Mouse (Mus musculus): ENCODE measurements around the gene Mboat2.
A peak's percentile ranks its signal among the peaks of the same experiment; 100 is the strongest.

Mboat2 gene

DNA sequence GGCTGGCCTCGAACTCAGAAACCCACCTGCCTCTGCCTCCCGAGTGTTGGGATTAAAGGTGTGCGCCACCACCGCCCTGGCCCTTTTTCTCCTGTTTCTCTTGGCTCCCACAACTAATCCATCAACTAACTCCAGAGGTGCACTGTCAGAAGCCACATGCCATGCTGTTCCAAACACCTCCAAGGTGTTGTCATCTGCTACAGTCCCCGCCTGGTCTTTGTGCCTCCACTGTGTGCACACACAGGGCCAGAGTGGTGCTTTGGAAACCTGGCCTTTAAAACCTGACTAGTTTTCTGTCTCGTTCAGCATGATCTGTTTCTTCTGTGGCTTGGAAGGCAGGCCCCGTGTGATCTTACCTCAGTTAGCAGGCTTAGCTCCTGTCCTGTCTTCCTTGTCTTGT lies 113.9 kb downstream of the Mboat2 start:
- DNase-seq (ENCODE audit: low spot score in 2 of 2), result no peak

DNA sequence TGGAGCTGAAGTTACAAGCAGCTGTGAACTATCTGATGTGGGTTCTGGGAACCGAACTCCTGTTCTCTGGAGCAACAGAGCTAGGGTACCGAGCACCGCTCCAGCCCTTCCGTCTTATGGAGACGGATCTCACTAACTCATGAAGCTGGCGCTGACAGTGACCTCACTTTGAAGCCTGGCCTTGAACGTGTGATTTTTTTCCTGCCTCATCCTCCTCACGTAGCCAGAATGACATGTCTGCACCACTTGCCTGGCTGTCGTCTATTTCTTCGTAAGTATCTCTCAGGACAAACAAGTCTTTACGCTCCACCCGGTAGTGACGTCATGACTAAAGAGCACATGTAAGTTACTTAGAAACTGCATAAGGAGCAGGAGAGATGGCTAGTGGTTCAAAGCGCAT lies 116.4 kb downstream of the Mboat2 start:
- DNase-seq (ENCODE audit: low spot score in 2 of 2), result no peak

DNA sequence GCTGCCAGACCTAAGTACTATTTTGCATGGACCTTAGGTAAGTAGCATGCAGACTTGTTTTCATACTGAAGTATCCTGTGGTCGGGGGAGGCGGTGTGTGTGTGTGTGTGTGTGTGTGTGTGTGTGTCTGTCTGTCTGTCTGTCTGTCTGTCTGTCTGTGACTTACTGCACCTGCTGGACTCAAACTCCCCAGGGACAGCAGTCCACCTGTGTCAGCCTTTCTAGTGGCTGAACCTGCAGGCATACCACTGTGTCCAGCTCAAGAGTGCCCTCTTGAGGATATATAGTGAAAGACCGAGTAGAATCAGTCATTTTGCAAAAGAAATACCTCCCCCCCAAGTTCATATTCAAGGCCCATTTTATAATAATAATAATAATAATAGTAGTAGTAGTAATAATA lies 117.7 kb downstream of the Mboat2 start:
- DNase-seq (ENCODE audit: low spot score in 2 of 2), result peak in 1 of 2 experiments; percentile 47

DNA sequence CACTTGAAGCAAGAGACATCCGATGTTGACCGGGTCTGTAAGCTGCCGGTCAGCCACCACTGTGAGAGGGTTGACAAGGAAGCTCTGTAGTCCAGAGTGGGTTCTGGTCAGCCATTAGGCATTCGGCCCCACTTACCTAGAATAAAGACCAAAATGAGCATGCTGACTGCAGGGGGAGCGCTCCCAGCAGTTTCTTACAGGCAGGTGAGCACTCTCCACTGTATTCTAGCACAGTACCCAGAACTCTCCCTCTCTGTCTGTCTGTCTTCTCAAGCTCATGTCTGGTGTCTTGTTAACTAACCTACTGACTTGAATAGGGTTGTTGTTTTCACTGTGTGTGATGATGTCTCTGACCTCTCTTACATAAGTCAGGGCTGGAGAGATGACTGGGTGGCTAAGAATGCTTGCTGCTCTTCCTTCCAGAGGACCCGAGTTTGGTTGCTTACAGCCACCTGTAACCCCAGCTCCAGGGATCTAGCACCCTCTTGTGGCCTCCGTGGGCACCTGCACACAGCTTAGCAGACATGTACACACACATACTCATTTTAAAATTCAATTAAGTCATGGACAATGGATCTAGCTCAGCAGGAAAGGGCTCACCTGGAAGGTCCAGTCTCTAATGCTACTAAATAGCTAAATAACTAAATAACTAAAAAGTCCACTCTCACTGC lies 119.8 kb downstream of the Mboat2 start:
- DNase-seq (ENCODE audit: low spot score in 2 of 2), result no peak

DNA sequence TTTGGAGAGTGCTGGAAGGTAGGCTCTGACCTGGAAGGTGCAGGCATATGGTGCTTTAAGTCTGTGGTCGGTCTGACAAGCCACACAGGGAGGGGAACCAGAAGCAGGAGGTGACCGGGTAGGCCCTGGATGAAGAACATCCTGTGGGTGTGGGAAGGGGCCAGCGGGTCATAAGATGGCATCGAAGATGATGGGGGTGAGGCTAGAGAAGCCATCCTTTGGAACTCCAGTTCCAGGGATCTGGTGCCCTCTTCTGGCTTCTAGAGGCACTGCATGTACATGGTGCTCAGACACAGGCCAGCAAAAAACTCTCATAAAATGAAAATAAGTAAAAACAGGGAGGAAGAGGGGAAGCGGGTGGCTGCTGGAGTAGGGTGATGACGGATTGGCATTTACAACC lies 121.5 kb downstream of the Mboat2 start:
- DNase-seq (ENCODE audit: low spot score in 2 of 2), result peak; percentile 68 to 69

DNA sequence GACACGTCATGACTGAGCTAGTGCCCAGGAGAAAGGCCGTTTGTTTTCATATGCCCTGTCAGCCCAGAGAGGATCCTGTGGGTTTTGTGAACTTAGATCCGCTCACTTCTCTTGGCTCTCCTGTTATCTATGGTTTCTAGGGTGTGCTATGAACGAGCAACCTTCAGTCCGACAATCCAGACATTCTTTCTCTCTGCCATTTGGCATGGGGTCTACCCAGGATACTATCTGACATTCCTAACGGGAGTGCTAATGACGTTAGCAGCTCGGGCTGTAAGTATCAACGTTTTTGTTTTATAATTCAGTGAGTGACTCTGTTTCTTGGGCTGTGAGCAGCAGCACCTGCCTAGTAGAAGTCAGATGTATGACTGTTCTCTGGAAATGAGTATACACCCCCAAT lies 124.5 kb downstream of the Mboat2 start:
- DNase-seq (ENCODE audit: low spot score in 2 of 2), result no peak

DNA sequence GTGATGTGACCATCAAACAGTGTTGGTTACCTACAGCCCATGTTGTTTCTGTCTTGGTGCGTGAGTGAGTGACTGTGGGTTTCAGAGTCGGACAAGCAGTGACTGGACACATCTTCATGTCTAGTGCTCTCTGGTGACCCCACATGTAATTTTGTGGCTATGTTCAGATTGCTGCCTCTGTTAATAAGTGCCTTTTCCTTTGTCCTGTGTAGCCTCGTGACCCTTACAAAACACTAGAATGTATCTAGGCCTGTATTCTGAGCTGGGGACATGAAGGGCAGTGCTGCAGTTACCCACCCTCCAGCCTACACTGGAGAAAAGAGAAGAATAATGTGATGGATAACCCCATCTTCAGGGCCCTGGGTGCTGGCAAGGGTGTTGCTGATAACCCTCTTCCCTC lies 127.8 kb downstream of the Mboat2 start:
- DNase-seq (ENCODE audit: low spot score in 2 of 2), result no peak

DNA sequence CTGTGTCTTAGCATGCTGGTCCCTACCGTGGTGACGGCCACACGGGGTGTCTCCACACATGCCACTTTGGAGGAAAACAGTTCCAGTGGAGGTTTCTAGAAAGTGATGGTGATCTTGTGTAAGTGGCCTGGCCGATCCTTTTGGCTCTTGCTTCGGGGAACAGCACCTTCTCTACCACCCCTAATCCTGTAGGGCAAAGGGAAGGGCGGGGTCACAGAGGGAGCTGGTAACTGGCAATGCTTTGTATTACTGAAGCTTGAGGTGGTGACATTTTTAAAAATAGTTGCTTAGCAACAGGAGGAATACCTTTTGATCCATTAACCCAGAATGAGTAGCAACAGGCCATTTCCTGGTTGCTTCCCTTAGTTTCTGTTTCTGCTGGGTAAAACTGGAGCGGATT lies 131.1 kb downstream of the Mboat2 start:
- no peak for DNase-seq (ENCODE audit: low spot score in 2 of 2)

DNA sequence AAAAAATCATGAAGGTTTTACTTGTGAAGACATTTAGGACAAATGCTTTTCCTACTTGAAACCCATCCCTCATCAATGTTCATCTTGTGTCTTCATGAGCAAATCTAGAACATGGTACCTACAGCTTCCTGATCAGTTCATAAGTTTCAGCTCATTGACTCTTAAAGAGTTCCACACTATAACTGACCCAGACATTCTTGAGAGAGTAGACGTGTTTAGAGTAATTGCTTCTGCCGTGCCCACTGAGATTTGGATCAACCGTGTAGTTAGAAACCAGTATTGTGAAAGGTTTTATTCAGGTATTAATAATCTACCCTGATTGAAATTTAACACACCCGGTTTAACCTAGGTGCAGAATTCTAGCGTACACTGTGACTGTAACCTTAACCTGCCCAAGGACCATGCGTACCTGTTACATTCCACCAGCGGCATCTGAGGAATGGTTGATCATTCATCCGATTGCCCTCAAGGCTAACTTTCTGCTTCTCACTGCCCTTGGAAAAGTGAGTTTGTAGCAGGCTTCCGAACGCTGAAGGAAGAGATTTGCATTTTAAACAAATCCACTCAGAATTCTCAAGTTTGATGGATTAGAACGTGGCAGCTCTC lies 131.8 kb downstream of the Mboat2 start:
- no peak for DNase-seq (ENCODE audit: low spot score in 2 of 2)

DNA sequence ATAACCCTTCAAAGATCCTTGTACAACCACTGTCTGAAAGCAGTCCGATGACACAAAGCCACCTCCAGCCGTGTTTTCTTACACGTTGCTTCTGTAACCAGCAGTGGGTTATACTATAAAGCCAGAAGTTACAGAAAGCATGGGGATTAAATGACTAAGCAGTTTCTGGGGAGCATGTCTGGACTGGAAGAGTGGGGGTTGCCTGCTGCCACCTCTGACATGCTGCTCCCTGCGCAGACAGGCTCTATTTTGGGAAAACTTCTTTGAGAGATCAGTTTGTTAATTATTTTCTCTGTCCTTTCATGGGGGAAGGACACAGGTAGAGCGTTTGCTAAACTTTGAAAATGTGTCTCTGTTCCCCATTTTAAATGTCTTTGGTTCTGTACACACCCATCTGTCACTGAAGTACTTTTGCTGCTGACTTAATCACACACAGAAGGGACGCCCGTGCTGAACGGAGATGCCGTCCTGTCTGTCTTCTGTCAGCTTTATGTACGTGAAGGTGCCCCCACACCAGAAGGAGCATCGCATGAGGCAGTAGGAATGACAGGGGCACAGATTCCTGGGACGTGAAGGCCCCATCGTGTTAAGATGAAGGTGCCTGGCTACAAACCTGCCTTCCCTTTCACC lies 132.8 kb downstream of the Mboat2 start:
- DNase-seq (ENCODE audit: low spot score in 2 of 2), result no peak

DNA sequence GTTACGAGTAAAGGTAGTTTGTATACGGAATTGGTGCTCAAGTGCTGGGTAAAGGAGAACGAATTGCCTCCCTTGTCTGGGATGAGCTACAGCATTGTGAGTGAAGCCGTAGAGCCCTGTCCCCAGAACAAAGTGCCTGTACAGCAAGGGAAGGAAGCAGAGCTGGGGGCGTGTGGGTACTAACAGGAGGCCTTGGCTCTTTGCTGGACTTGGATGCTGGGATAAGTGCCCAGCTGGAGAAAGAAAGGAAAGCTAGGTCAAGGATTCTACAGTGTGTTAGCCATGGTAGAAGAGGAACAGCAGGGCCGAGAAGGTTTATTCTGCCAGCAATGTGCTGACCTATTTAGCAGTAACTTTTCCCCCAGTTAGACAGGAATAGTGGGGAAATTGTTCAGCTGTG lies 134.7 kb downstream of the Mboat2 start:
- peak in 1 of 2 experiments; percentile 34 for DNase-seq (ENCODE audit: low spot score in 2 of 2)

DNA sequence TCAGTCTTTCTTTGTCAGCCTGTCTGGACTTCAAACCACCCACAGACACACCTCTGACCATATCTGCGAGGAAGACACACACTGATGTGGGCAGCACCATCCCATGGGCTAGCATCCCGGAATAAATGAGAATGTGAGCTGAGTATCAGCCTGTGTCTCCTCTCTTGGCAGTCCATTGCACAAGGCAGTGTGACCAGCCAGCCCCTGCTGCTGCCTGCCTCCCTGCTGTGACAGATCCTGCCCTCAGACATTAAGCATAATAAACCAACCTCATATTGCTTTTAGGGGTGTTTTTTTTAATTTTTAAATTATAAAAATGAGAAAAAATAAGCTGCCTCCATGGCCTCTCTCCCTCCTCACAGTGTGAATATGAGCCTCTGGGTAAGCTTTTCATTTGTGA lies 135.4 kb downstream of the Mboat2 start:
- no peak for DNase-seq (ENCODE audit: low spot score in 2 of 2)

DNA sequence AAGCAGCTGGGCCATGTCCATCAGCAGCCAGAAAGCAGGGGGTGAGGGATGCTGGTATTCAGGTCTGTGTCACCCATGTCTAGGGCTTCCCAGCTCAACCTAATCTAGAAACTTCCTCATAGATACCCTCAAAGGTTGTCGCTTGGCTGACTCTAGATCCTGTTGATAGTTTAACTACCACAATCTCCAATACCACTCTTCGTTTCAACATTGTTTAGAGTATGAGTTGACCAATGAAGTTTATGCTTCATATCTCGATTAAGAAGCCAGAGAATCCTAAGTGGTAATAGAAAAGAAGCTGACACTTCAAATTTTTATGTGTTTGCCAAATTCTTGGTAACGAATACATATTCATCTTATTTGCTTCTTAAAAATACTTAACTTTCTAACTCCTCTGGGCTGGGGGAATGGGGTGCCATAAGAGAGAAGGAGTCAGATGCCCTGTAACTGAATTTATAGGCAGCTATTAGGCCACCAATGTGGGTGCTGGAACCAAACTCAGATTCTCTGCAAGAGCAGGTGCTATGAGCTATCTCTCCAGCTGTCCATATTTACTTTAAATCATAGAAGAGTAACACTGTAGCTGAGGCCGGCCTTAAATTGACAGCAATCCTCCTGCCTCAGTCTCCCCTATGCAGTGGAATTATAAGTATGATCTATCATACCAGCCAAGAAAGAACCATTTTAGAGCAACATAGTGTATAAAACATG lies 141.0 kb downstream of the Mboat2 start:
- no peak for DNase-seq (ENCODE audit: low spot score in 2 of 2)

DNA sequence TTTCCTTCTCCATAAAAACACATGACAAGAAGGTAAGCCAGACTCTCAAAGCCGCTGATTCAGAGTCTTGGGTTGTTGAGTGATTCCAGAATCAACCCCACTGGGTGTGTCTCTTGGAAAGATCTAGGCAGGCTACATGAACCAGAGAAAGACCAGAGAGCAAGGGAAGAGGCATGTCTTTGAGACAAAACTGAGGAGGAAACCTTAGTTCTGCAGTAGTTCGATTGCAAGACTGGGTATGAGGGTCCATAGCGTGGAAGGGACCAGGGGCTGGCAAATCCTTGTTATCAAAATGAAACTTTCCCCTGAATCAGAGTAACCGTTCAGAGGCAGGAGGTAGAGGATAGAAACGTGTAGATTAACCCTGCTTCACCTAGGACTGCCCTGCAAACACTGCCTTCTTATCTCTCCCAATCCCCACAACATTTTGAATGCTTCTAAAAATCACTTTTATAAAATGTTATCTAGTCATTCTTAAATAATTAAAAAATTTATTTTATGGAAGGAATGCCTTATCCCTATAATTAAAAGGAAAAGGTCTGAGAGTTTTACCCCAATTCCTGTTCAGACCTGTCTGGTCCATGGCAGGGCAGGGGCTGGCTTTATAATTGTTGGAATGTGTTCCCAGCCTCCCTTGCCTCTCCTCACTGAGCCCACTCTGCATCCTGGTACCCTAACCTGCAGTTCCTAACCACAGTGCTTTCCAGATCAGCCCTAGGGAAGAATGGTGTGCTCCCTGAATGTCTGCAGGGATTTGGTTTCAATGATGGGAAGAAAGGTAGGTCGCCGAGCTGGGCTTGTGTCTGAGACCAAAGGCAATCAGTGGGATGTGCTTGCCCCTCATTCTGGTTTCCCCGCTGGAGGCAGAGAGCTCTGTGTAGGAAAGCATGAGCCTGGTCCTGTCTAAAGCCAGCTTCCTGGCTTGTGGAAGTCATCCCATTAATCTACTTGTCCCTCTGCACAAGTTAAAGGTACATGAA lies 142.0 kb downstream of the Mboat2 start:
- no peak for DNase-seq (ENCODE audit: low spot score in 2 of 2)

DNA sequence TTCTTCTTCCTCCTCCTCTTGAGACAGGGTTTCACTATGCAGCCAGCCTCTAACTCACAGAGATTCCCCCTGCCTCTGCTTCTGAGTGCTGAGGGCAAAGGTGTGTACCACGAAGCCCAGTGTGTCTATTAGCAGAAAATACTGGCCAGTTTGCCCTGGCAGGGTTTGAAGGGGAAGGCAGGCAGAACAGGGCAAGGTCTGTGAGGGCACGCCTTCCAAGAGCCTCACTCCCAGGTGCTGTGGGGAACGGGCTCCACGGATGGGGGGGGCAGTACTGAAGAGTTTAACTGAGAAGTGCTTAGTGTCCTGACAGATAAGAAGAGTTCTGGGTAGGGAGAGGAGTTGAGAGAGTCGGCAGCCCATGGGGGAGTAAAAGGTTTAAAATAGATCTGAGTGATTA lies 142.9 kb downstream of the Mboat2 start:
- no peak for DNase-seq (ENCODE audit: low spot score in 2 of 2)

DNA sequence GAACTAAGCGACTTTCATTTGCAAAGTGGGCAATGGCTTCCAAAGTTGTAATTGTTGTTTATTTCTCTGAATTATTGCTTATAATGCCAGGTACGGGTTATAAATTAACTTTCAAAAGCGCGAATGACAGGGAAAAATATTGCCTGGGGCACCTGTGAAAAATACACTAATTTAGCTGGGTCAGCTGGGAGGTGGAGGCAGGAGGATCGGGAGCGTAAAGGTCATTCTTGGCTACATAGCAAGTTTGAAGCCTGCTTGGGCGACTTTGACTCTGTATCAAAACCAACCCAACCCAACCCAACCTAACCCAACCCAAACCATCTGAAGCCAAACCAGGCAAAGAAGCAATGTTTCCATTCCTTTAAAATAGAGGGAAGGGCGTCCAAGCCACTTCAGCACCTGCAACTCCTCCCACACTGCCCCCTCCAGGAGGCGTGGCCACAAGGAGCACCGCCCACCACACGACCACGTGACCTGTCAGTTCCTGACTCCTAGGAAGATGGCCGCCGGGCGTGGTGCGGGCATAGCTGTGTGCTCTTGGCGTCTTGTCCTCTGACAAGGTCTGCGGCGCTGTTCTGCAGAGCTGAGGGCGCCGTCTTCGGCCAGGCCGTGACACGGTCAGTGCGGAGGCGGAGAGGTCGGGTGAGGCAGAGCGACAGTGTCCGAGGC lies 143.9 kb downstream of the Mboat2 start, which contains the start of gene Kidins220:
Gene Kidins220 (plus strand): TSS at position 480 of the 669 bp plus-strand sequence.
- peak; percentile 94 to 96 for DNase-seq (ENCODE audit: low spot score in 2 of 2)

DNA sequence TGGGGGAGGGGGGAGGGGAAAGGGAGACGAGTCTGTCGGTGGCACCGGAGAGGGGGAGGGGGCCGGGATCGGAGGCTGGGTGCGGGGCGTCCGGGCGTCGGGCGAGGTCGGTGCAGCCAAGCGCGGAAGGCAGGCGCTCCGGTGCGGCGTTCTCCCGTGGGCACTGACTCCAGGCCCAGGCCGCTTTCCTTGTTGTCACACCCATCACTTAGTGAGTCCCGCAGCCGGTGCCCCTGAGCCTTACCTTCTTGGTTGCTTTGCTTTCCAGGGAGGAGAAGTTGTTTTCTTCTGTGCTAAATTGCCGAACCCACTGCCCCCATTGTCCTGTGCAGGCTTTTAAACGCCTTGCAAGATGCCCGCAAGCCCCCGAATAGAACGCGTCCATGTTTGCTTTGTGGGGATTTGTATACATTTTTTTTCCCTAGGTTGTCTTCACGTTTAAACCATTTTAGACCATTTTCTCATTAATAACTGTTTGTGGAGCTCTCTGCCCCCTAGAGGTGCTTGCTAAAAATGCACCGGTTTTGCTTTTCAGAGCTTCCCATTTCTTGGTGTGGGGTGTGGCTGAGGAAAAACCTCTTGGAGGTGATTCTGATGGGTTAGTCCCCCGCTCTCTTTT lies 144.5 kb downstream of the Mboat2 start:
- DNase-seq (ENCODE audit: low spot score in 2 of 2), result peak; percentile 81 to 86

DNA sequence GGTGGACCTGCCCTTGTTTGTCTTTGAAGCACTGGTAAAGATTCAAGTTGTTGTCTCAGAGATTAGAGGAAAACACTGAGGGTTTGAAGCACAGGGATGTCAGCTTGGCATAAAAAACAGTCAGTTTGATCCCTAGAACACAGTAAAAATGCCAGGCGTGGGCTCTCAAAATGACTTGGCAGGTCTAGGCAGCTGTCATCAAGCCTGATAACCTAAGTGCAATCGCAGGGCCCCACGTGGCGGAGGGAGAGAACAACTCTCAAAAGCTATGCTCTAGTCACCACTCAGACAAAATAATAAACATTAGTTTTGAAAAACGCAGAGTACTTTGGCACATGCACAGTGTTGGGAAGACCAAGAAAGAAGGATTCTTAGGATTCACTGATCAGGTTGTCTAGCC lies 154.5 kb downstream of the Mboat2 start:
- DNase-seq (ENCODE audit: low spot score in 2 of 2), result no peak

DNA sequence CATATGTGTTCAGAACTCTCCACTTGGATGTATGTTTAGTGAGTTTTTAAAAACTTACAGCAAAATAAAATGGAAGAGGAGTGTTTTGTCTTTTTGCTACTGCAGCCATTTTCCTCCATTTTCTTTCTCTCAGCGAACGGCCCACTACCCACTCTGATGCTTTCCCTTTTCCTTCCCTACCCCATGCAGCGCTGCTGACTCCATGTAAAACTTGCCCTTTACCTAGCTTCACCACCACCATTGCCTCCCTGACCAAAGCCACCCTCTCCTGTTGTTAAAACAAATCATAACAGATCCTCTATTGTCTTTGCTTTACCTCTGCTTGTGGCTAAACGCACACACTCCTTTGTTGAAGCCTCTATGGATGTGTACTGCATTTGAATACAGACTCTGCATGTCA lies 164.7 kb downstream of the Mboat2 start:
- DNase-seq (ENCODE audit: low spot score in 2 of 2), result no peak

DNA sequence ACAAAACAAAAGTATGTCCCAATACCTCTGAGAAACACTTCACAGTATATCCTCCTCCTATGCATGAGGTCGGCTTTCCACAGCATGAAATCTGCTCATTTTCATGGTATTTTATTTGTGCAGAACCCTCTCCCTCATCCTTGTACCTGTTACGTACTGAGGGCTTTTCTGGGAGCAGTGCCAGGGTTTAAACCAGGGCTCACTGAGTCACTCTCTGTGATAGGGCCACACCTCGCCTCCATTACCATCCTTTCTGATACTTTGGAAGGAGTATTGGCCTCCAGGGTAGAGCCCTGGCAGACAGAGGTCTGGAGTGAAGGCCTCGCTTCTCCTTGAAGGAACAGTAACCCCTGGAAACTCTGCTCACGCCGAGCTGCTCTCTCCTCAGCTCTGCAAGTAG lies 174.7 kb downstream of the Mboat2 start:
- no peak for DNase-seq (ENCODE audit: low spot score in 2 of 2)
